ENCODE assay signal across 8 mouse cellular contexts in the genomic region with DNA sequence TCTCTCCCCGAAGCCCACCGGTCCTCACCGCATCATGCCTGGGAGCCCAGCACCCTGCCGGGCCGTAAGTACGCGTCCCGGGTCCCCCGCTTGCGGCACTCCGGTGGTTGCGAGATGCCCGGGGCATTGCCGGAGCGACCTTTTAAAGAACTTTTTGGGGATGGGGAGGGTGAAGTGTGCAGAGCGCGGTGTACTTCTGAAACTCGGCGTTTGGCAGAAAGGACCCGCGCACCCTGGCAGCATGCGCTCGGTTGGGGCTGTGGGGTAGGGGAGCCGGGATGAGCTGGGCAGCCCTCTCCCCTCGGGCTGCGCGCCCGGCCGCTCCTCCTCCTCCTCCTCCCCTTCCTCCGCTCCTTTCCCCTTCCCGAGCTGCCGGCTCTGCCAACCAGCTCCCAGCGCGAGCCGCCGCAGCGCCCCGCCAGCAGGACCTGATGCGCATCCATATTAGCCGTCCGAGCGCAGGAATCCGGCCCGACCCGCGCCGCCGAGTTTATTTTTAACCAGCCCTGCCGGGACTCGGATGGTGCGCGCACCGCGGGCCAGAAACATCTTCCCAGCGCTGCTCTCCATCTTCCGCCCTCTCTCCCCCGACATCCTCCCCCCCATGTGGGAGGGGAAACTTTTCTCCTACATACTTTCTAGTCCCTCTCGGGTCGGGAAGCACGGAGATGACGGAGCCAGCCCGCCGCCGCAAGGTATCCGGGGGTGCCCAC. TPM values are rescaled to one million over a fixed set of nuclear protein-coding genes. Genes with fewer than 3 reads are reported as not detected.
A peak's percentile ranks its signal among the peaks of the same experiment; 100 is the strongest.
DNase-seq lines count a peak whose midpoint lies in the region; ATAC-seq and TF ChIP-seq lines count a peak whose summit lies in the region.

No protein-coding gene starts in this region.

- DNase-seq in forebrain, embryonic 14.5 days (ENCODE audit: low spot score), result peak; percentile 60
- peak; percentile 56 for DNase-seq in heart, postnatal 25 days (ENCODE audit: low spot score)
- DNase-seq in layer of hippocampus, adult 2 months (ENCODE audit: low spot score in 2 of 2), result peak; percentile 38 to 51
- DNase-seq in lung, postnatal 14 days, result peak; percentile 71
- DNase-seq in ovary, postnatal 14 days (ENCODE audit: low spot score), result peak; percentile 55
- DNase-seq in thymus, postnatal 25 days, result peak; percentile 76

- H3K4me2 ChIP-seq in forebrain, embryonic 14.5 days (ENCODE audit: low read length), result peak overlapping the region; percentile 94

- WGBS in forebrain, embryonic 14.5 days, result under 1% methylated on average over 58 of the region's 65 CpGs

- peak overlapping the region; percentile 71 for H3K9ac ChIP-seq in ES-Bruce4 (ENCODE audit: low read depth, poor library complexity, severe bottlenecking)
- peak overlapping the region; percentile 60 for H3K9ac ChIP-seq in forebrain, embryonic 14.5 days (ENCODE audit: low read length)

- H3K4me1 ChIP-seq in ES-Bruce4 (ENCODE audit: control insufficient read depth, insufficient read depth, low read length), result peaks cover 3% of the 10 kb centered on the region
- H3K4me1 ChIP-seq in brown adipose tissue, adult 24 weeks (ENCODE audit: control insufficient read depth, insufficient read depth, insufficient read length, low read length), result peaks cover 5% of the 10 kb centered on the region
- H3K4me1 ChIP-seq in forebrain, embryonic 14.5 days (ENCODE audit: control insufficient read depth, insufficient read depth, low read length), result peaks cover 5% of the 10 kb centered on the region

- no peak for TF ChIP-seq POLR2A in ES-Bruce4 (IDR thresholded peaks at IDR 0.05; ENCODE audit: insufficient read depth, low read length)

- H3K9me3 ChIP-seq in ES-Bruce4 (replicated peaks; ENCODE audit: control insufficient read depth, insufficient read depth, low read length, poor library complexity, severe bottlenecking), result no peaks in the 10 kb centered on the region
- H3K9me3 ChIP-seq in forebrain, embryonic 14.5 days (replicated peaks; ENCODE audit: control insufficient read depth, low read length), result no peaks in the 10 kb centered on the region

- no peaks in the 10 kb centered on the region for H3K36me3 ChIP-seq in ES-Bruce4 (ENCODE audit: control insufficient read depth, insufficient read depth, low read length, poor library complexity, severe bottlenecking)
- H3K36me3 ChIP-seq in forebrain, embryonic 14.5 days (ENCODE audit: control insufficient read depth, insufficient read depth, low read length), result no peaks in the 10 kb centered on the region

- no peak for TF ChIP-seq EP300 in ES-Bruce4 (IDR thresholded peaks at IDR 0.05; ENCODE audit: insufficient read depth, low read depth, low read length)

- intact Hi-C loops in heart, postnatal 25 days (cut with DNase I), result loop anchor here (5.0 kb wide), 4 partner anchors 116 to 374 kb away; no protein-coding TSS in a partner anchor

- no peak overlapping the region for H3K27ac ChIP-seq in ES-Bruce4 (ENCODE audit: insufficient read depth, low read length)
- H3K27ac ChIP-seq in brown adipose tissue, adult 24 weeks (replicated peaks; ENCODE audit: low read depth, low read length), result peak overlapping the region; percentile 84
- peak overlapping the region; percentile 21; the same call in 1 of the 2 replicates for H3K27ac ChIP-seq in forebrain, embryonic 14.5 days (ENCODE audit: low read depth, low read length)
- H3K27ac ChIP-seq in layer of hippocampus, adult 2 months, result peak overlapping the region; percentile 89

- peak; percentile 63 for ATAC-seq in forebrain, embryonic 14.5 days

- TF ChIP-seq CTCF in ES-Bruce4 (IDR thresholded peaks at IDR 0.05; ENCODE audit: low read depth, low read length), result no peak
- TF ChIP-seq CTCF in layer of hippocampus, adult 2 months (conservative IDR thresholded peaks at IDR 0.05), result no peak

- no peaks in the 10 kb centered on the region for H3K27me3 ChIP-seq in ES-Bruce4 (ENCODE audit: control insufficient read depth, insufficient read depth, low read length, poor library complexity, severe bottlenecking)
- H3K27me3 ChIP-seq in forebrain, embryonic 14.5 days (replicated peaks; ENCODE audit: control insufficient read depth, insufficient read depth, low read length), result peaks cover 40% of the 10 kb centered on the region

- peak overlapping the region; percentile 68 for H3K4me3 ChIP-seq in ES-Bruce4 (ENCODE audit: low read depth, low read length)
- H3K4me3 ChIP-seq in brown adipose tissue, adult 24 weeks (ENCODE audit: insufficient read depth, low read depth, low read length), result peak overlapping the region; percentile 81
- H3K4me3 ChIP-seq in forebrain, embryonic 14.5 days (ENCODE audit: low read depth, low read length), result peak overlapping the region; percentile 56
- H3K4me3 ChIP-seq in layer of hippocampus, adult 2 months, result peak overlapping the region; percentile 81

RNA-seq across cellular contexts. Expression of a gene that starts 48.2 kb away (rescaled TPM):
- polyA plus RNA-seq in ES-Bruce4 (2011; ENCODE audit: insufficient read depth, insufficient read length, low read depth, missing spikeins), result 25.9 and 31.5 TPM in 2 replicates
- polyA plus RNA-seq in brown adipose tissue, adult 24 weeks (2012; ENCODE audit: insufficient read depth, insufficient read length, missing spikeins), result 17.0 and 43.1 TPM in 2 replicates
- polyA plus RNA-seq in forebrain, embryonic 14.5 days (2014; fragmentation: Nextera tagmentation; extraction: Ambion mirVana), result 1.4 and 1.5 TPM in 2 replicates
- total RNA-seq in heart, postnatal 25 days (2021), result 10 to 100 TPM; 38.0 to 55.6 TPM
- 100 to 1,000 TPM in 1 of 2 experiments, 10 to 100 TPM in 1; 74.1 to 104 TPM for total RNA-seq in layer of hippocampus, adult 2 months (2021)
